Mouse (Mus musculus): Measurements from ENCODE around the gene Ppfibp1. TPM values are rescaled to one million over a fixed set of nuclear protein-coding genes. Genes with fewer than 3 reads are reported as not detected.

Gene Ppfibp1
- polyA plus RNA-seq, 1 experiment from 2014 or later = 66.1 TPM

GRCm38 (mm10) chr6:146908801-146909200, 20.5 kb downstream of the Ppfibp1 start:
- H3K4me3 ChIP-seq (ENCODE audit: low read length) = no peak overlapping the region
- H3K9me3 ChIP-seq (ENCODE audit: low read length) = no peaks in the 10 kb centered on the region
- H3K36me3 ChIP-seq (ENCODE audit: insufficient read depth, low read length) = 0 out of 2 replicates have a peak, but pooled peaks cover 3% of the 10 kb centered on the region
- 83% methylated on average over 2 of the region's 2 CpGs for WGBS
- no peak overlapping the region for H3K27ac ChIP-seq (ENCODE audit: low read length)
- H3K9ac ChIP-seq (replicated peaks; ENCODE audit: low read length) = no peak overlapping the region
- no peaks in the 10 kb centered on the region for H3K27me3 ChIP-seq (ENCODE audit: insufficient read depth, low read length)
- no peak for ATAC-seq (ENCODE audit: low FRiP score, low TSS enrichment)
- H3K4me2 ChIP-seq (replicated peaks; ENCODE audit: low read depth, low read length) = no peak overlapping the region
- H3K4me1 ChIP-seq (ENCODE audit: insufficient read depth, low read length) = peaks cover 64% of the 10 kb centered on the region

GRCm38 (mm10) chr6:146909725-146910489, 21.6 kb downstream of the Ppfibp1 start:
- no peaks in the 10 kb centered on the region for H3K9me3 ChIP-seq (ENCODE audit: low read length)
- H3K4me2 ChIP-seq (replicated peaks; ENCODE audit: low read depth, low read length) = no peak overlapping the region
- no peaks in the 10 kb centered on the region for H3K27me3 ChIP-seq (ENCODE audit: insufficient read depth, low read length)
- no peak overlapping the region for H3K4me3 ChIP-seq (ENCODE audit: low read length)
- no peak overlapping the region for H3K9ac ChIP-seq (replicated peaks; ENCODE audit: low read length)
- no peak overlapping the region for H3K27ac ChIP-seq (ENCODE audit: low read length)
- ATAC-seq (ENCODE audit: low FRiP score, low TSS enrichment) = no peak
- 0 out of 2 replicates have a peak, but pooled peaks cover 3% of the 10 kb centered on the region for H3K36me3 ChIP-seq (ENCODE audit: insufficient read depth, low read length)
- peaks cover 64% of the 10 kb centered on the region for H3K4me1 ChIP-seq (ENCODE audit: insufficient read depth, low read length)
- WGBS = 70% methylated on average over 5 of the region's 5 CpGs

GRCm38 (mm10) chr6:146910801-146911200, 22.5 kb downstream of the Ppfibp1 start:
- Histone ChIP-seq H3K4me3 (ENCODE audit: low read length) (no peak overlapping the region), H3K36me3 (ENCODE audit: insufficient read depth, low read length) (peaks cover 3% of the 10 kb centered on the region; the same call in 1 of the 2 replicates), H3K4me2 (replicated peaks; ENCODE audit: low read depth, low read length) (no peak overlapping the region), H3K9me3 (ENCODE audit: low read length) (no peaks in the 10 kb centered on the region), H3K4me1 (ENCODE audit: insufficient read depth, low read length) (peaks cover 63% of the 10 kb centered on the region), H3K27ac (ENCODE audit: low read length) (no peak overlapping the region), H3K9ac (replicated peaks; ENCODE audit: low read length) (no peak overlapping the region), H3K27me3 (ENCODE audit: insufficient read depth, low read length) (no peaks in the 10 kb centered on the region)
- 82% methylated on average over 2 of the region's 2 CpGs for WGBS
- no peak for ATAC-seq (ENCODE audit: low FRiP score, low TSS enrichment)

- Histone ChIP-seq H3K4me2 (replicated peaks; ENCODE audit: low read depth, low read length) (peak overlapping the region; percentile 29), H3K27ac (ENCODE audit: low read length) (peak overlapping the region; percentile 95), H3K4me1 (ENCODE audit: insufficient read depth, low read length) (peaks cover 50% of the 10 kb centered on the region), H3K4me3 (ENCODE audit: low read length) (no peak overlapping the region), H3K9ac (replicated peaks; ENCODE audit: low read length) (0 out of 2 replicates have a peak overlapping the region, but pooled peaks have one; percentile 40), H3K36me3 (ENCODE audit: insufficient read depth, low read length) (peaks cover 3% of the 10 kb centered on the region; the same call in 1 of the 2 replicates), H3K27me3 (ENCODE audit: insufficient read depth, low read length) (no peaks in the 10 kb centered on the region), H3K9me3 (ENCODE audit: low read length) (no peaks in the 10 kb centered on the region)
- WGBS = 2% methylated on average over 3 of the region's 3 CpGs
- ATAC-seq (ENCODE audit: low FRiP score, low TSS enrichment) = peak; percentile 73
These were observed 24.7 kb downstream of the Ppfibp1 start for GRCm38 (mm10) chr6:146912835-146913488.

GRCm38 (mm10) chr6:146913489-146914198, 25.4 kb downstream of the Ppfibp1 start:
- Histone ChIP-seq H3K4me3 (ENCODE audit: low read length) (no peak overlapping the region), H3K27ac (ENCODE audit: low read length) (peak overlapping the region; percentile 95), H3K36me3 (ENCODE audit: insufficient read depth, low read length) (peaks cover 7% of the 10 kb centered on the region; the same call in 1 of the 2 replicates), H3K9ac (replicated peaks; ENCODE audit: low read length) (no peak overlapping the region), H3K4me2 (replicated peaks; ENCODE audit: low read depth, low read length) (peak overlapping the region; percentile 29), H3K27me3 (ENCODE audit: insufficient read depth, low read length) (no peaks in the 10 kb centered on the region), H3K4me1 (ENCODE audit: insufficient read depth, low read length) (peaks cover 50% of the 10 kb centered on the region), H3K9me3 (ENCODE audit: low read length) (no peaks in the 10 kb centered on the region)
- ATAC-seq (ENCODE audit: low FRiP score, low TSS enrichment) = no peak; the same call in 1 of the 2 replicates
- WGBS = 6% methylated on average over 4 of the region's 4 CpGs

GRCm38 (mm10) chr6:146915808-146916207, 27.5 kb downstream of the Ppfibp1 start:
- Histone ChIP-seq H3K4me3 (ENCODE audit: low read length) (no peak overlapping the region), H3K4me2 (replicated peaks; ENCODE audit: low read depth, low read length) (no peak overlapping the region), H3K9ac (replicated peaks; ENCODE audit: low read length) (no peak overlapping the region), H3K9me3 (ENCODE audit: low read length) (no peaks in the 10 kb centered on the region), H3K27me3 (ENCODE audit: insufficient read depth, low read length) (no peaks in the 10 kb centered on the region), H3K36me3 (ENCODE audit: insufficient read depth, low read length) (peaks cover 4% of the 10 kb centered on the region; the same call in 1 of the 2 replicates), H3K27ac (ENCODE audit: low read length) (no peak overlapping the region), H3K4me1 (ENCODE audit: insufficient read depth, low read length) (peaks cover 45% of the 10 kb centered on the region)
- ATAC-seq (ENCODE audit: low FRiP score, low TSS enrichment) = no peak
- 100% methylated on average over 1 of the region's 1 CpGs for WGBS

- H3K4me3 ChIP-seq (ENCODE audit: low read length) = no peak overlapping the region
- 80% methylated on average over 3 of the region's 3 CpGs for WGBS
- 0 out of 2 replicates have a peak overlapping the region, but pooled peaks have one; percentile 46 for H3K27ac ChIP-seq (ENCODE audit: low read length)
- peaks cover 29% of the 10 kb centered on the region for H3K4me1 ChIP-seq (ENCODE audit: insufficient read depth, low read length)
- no peaks in the 10 kb centered on the region for H3K27me3 ChIP-seq (ENCODE audit: insufficient read depth, low read length)
- no peak overlapping the region for H3K4me2 ChIP-seq (replicated peaks; ENCODE audit: low read depth, low read length)
- H3K9ac ChIP-seq (replicated peaks; ENCODE audit: low read length) = no peak overlapping the region
- ATAC-seq (ENCODE audit: low FRiP score, low TSS enrichment) = no peak
- H3K36me3 ChIP-seq (ENCODE audit: insufficient read depth, low read length) = peaks cover 4% of the 10 kb centered on the region; the same call in 1 of the 2 replicates
- H3K9me3 ChIP-seq (ENCODE audit: low read length) = no peaks in the 10 kb centered on the region
These were observed 29.1 kb downstream of the Ppfibp1 start for GRCm38 (mm10) chr6:146917396-146917795.

GRCm38 (mm10) chr6:146918341-146918740, 30.1 kb downstream of the Ppfibp1 start:
- H3K27me3 ChIP-seq (ENCODE audit: insufficient read depth, low read length) = no peaks in the 10 kb centered on the region
- no peak overlapping the region for H3K4me3 ChIP-seq (ENCODE audit: low read length)
- H3K9ac ChIP-seq (replicated peaks; ENCODE audit: low read length) = no peak overlapping the region
- H3K27ac ChIP-seq (ENCODE audit: low read length) = peak overlapping the region; percentile 46; the same call in 1 of the 2 replicates
- no peaks in the 10 kb centered on the region for H3K9me3 ChIP-seq (ENCODE audit: low read length)
- peaks cover 4% of the 10 kb centered on the region; the same call in 1 of the 2 replicates for H3K36me3 ChIP-seq (ENCODE audit: insufficient read depth, low read length)
- H3K4me1 ChIP-seq (ENCODE audit: insufficient read depth, low read length) = peaks cover 20% of the 10 kb centered on the region
- ATAC-seq (ENCODE audit: low FRiP score, low TSS enrichment) = peak; percentile 80
- H3K4me2 ChIP-seq (replicated peaks; ENCODE audit: low read depth, low read length) = no peak overlapping the region
- WGBS = 82% methylated on average over 6 of the region's 6 CpGs

GRCm38 (mm10) chr6:146926415-146926980, 38.2 kb downstream of the Ppfibp1 start:
- 0 out of 2 replicates have a peak overlapping the region, but pooled peaks have one; percentile 8 for H3K27ac ChIP-seq (ENCODE audit: low read length)
- no peak overlapping the region for H3K4me3 ChIP-seq (ENCODE audit: low read length)
- H3K9ac ChIP-seq (replicated peaks; ENCODE audit: low read length) = no peak overlapping the region
- H3K4me1 ChIP-seq (ENCODE audit: insufficient read depth, low read length) = peaks cover 33% of the 10 kb centered on the region
- no peaks in the 10 kb centered on the region for H3K9me3 ChIP-seq (ENCODE audit: low read length)
- ATAC-seq (ENCODE audit: low FRiP score, low TSS enrichment) = 0 out of 2 replicates have a peak, but pooled peaks have one; percentile 15
- no peaks in the 10 kb centered on the region for H3K27me3 ChIP-seq (ENCODE audit: insufficient read depth, low read length)
- 72% methylated on average over 5 of the region's 5 CpGs for WGBS
- H3K4me2 ChIP-seq (replicated peaks; ENCODE audit: low read depth, low read length) = no peak overlapping the region
- no peaks in the 10 kb centered on the region for H3K36me3 ChIP-seq (ENCODE audit: insufficient read depth, low read length)

Data from kidney, embryonic 16.5 days (tissue).